ENCODE assay signal across 9 mouse cellular contexts in genomic region chr19:57745579-57745978, GRCm38 (mm10).
DNase-seq lines count a peak whose midpoint lies in the region; ATAC-seq and TF ChIP-seq lines count a peak whose summit lies in the region.
"Had no signal": no experiment of that assay in that cellular context is flagged by ENCODE, and none has a peak within 500 bp of the region (broad histone marks: within the 10 kb centered on the region; RNA-seq: fewer than 3 reads in every experiment).

No protein-coding gene starts in this region.

- ATAC-seq in kidney, embryonic 14.5 days (ENCODE audit: low FRiP score, low TSS enrichment) = no peak
- no peak for ATAC-seq in midbrain, postnatal 0 days (ENCODE audit: low FRiP score)

- 59% methylated on average over 9 of the region's 9 CpGs for WGBS in kidney, embryonic 14.5 days
- WGBS in midbrain, postnatal 0 days = 52% methylated on average over 9 of the region's 9 CpGs

- peak; percentile 14 for DNase-seq in kidney, adult 9 months
- peak; percentile 41 for DNase-seq in Muller cell, postnatal 12 days (ENCODE audit: inconsistent ontology term)
- DNase-seq in layer of hippocampus, adult 9-11 months = peak; percentile 16
- DNase-seq in midbrain, postnatal 0 days (ENCODE audit: low spot score) = peak; percentile 78
- no peak for DNase-seq in spleen, adult 18-20 months
- DNase-seq in urinary bladder, postnatal 10 days (ENCODE audit: low spot score) = no peak

- no peak overlapping the region for H3K4me2 ChIP-seq in kidney, embryonic 14.5 days (replicated peaks; ENCODE audit: low read depth, low read length)
- H3K4me2 ChIP-seq in midbrain, postnatal 0 days (ENCODE audit: low read depth, low read length, poor library complexity, severe bottlenecking) = no peak overlapping the region
- H3K4me2 ChIP-seq: limb, embryonic 15.5 days had no signal

- no peak overlapping the region for H3K9ac ChIP-seq in kidney, embryonic 14.5 days (ENCODE audit: low read depth, low read length)
- no peak overlapping the region for H3K9ac ChIP-seq in midbrain, postnatal 0 days (replicated peaks; ENCODE audit: low read length, poor library complexity, severe bottlenecking)
- H3K9ac ChIP-seq: limb, embryonic 15.5 days had no signal

- TF ChIP-seq POLR2A in cortical plate, adult 2 months (IDR thresholded peaks at IDR 0.05; ENCODE audit: extremely low read depth, insufficient read depth, low read length) = no peak

- peak; percentile 70 for TF ChIP-seq CTCF in cortical plate, adult 2 months (IDR thresholded peaks at IDR 0.05; ENCODE audit: extremely low read depth, insufficient read depth, low read length)
- TF ChIP-seq CTCF in midbrain, postnatal 0 days (IDR thresholded peaks at IDR 0.05) = peak; percentile 91

- no peaks in the 10 kb centered on the region for H3K9me3 ChIP-seq in kidney, embryonic 14.5 days (ENCODE audit: control insufficient read depth, low read length)
- H3K9me3 ChIP-seq in midbrain, postnatal 0 days (ENCODE audit: low read length) = no peaks in the 10 kb centered on the region
- H3K9me3 ChIP-seq: limb, embryonic 15.5 days had no signal

- no peaks in the 10 kb centered on the region for H3K4me1 ChIP-seq in kidney, embryonic 14.5 days (ENCODE audit: control insufficient read depth, insufficient read depth, low read length)
- H3K4me1 ChIP-seq in cortical plate, adult 2 months (ENCODE audit: control insufficient read depth, insufficient read depth, low read length) = no peaks in the 10 kb centered on the region
- H3K4me1 ChIP-seq in midbrain, postnatal 0 days (ENCODE audit: insufficient read depth, low read length) = no peaks in the 10 kb centered on the region
- H3K4me1 ChIP-seq: limb, embryonic 15.5 days had no signal

- peaks cover 3% of the 10 kb centered on the region; the same call in 1 of the 2 replicates for H3K36me3 ChIP-seq in kidney, embryonic 14.5 days (ENCODE audit: control insufficient read depth, insufficient read depth, low read length)
- no peaks in the 10 kb centered on the region for H3K36me3 ChIP-seq in midbrain, postnatal 0 days (ENCODE audit: insufficient read depth, low read length)

- H3K4me3 ChIP-seq in kidney, embryonic 14.5 days (ENCODE audit: low read length) = no peak overlapping the region
- no peak overlapping the region for H3K4me3 ChIP-seq in cortical plate, adult 2 months (ENCODE audit: insufficient read depth, low read length)
- no peak overlapping the region for H3K4me3 ChIP-seq in midbrain, postnatal 0 days (ENCODE audit: low read depth, low read length)
- H3K4me3 ChIP-seq: limb, embryonic 15.5 days had no signal

- no peak overlapping the region for H3K27ac ChIP-seq in kidney, embryonic 14.5 days (ENCODE audit: low read depth, low read length)
- no peak overlapping the region for H3K27ac ChIP-seq in cortical plate, adult 2 months (ENCODE audit: insufficient read depth, low read length)
- no peak overlapping the region for H3K27ac ChIP-seq in midbrain, postnatal 0 days (ENCODE audit: low read depth, low read length)
- H3K27ac ChIP-seq: limb, embryonic 15.5 days had no signal

- H3K27me3 ChIP-seq in kidney, embryonic 14.5 days (ENCODE audit: control insufficient read depth, insufficient read depth, low read length) = no peaks in the 10 kb centered on the region
- no peaks in the 10 kb centered on the region for H3K27me3 ChIP-seq in midbrain, postnatal 0 days (ENCODE audit: insufficient read depth, low read length)
- H3K27me3 ChIP-seq: limb, embryonic 15.5 days had no signal

Comparison
In these comparisons a context has a peak if more than half of its experiments do, and no peak if none do; other contexts are left out.
1. DNase-seq: peak in kidney, adult 9 months (single experiment), Muller cell, postnatal 12 days (single experiment), layer of hippocampus, adult 9-11 months (single experiment) and midbrain, postnatal 0 days (single experiment); none in spleen, adult 18-20 months (0 of 2) and urinary bladder, postnatal 10 days (single experiment).